Mouse (Mus musculus) T-cell, adult 66 days (primary cell): ENCODE results near the gene Usmg5. TPM values are rescaled to one million over a fixed set of nuclear protein-coding genes. Genes with fewer than 3 reads are reported as not detected.

Experiments used
- total RNA-seq, 2 experiments: library from RNA; stranded (reverse); gene quantifications; 3 replicates in 1 of 2; 4 replicates in 1 of 2; pipeline ENCODE4 v1.2.4; 2023

The Usmg5 gene
- 100 to 1,000 TPM; 145 to 172 TPM for total RNA-seq

GRCm38 (mm10) chr19:47090550-47091156 lies at the start of gene Usmg5, which contains the start of gene Pdcd11:
Gene Usmg5 (minus strand): TSS chr19:47090647.
Gene Pdcd11 (plus strand): TSS chr19:47090768.

GRCm38 (mm10) chr19:47137771-47138421 lies 47.4 kb upstream of the Usmg5 start, which contains the start of gene Calhm2:
Gene Calhm2 (minus strand): TSS chr19:47138294.

GRCm38 (mm10) chr19:47067096-47067882 lies 23.2 kb downstream of the Usmg5 start, which contains the start of gene Taf5:
Gene Taf5 (plus strand): TSS chr19:47067746.

GRCm38 (mm10) chr19:47050271-47051032 lies 40.0 kb downstream of the Usmg5 start, which contains the start of gene Pcgf6:
Gene Pcgf6 (minus strand): TSS chr19:47050906.

Other genes starting within 250 kb of the Usmg5 start
- not detected for gene Ina, start 75.9 kb downstream of the Usmg5 start, total RNA-seq
- gene Nt5c2, start 75.5 kb downstream of the Usmg5 start, total RNA-seq: 10 to 100 TPM; 40.2 to 40.8 TPM
- gene Pcgf6, start 39.7 kb downstream of the Usmg5 start, total RNA-seq: 10 to 100 TPM; 21.9 to 25.2 TPM
- gene Taf5, start 22.9 kb downstream of the Usmg5 start, total RNA-seq: 10 to 100 TPM; 13.5 to 13.7 TPM
- 10 to 100 TPM; 44.7 TPM for gene Pdcd11, start 121 bp upstream of the Usmg5 start, total RNA-seq
- gene Calhm2, start 47.6 kb upstream of the Usmg5 start, total RNA-seq: 1 to 10 TPM; 7.0 to 8.0 TPM
- gene Calhm1, start 53.6 kb upstream of the Usmg5 start, total RNA-seq: not detected
- not detected for gene Calhm3, start 67.1 kb upstream of the Usmg5 start, total RNA-seq
- gene Neurl1a, start 88.2 kb upstream of the Usmg5 start, total RNA-seq: not detected